Mouse (Mus musculus): ENCODE results near the gene Mgat4c. TPM values are rescaled to one million over a fixed set of nuclear protein-coding genes. Genes with fewer than 3 reads are reported as not detected.

The Mgat4c gene
- polyA plus RNA-seq, 1 experiment = not detected

- no peaks in the 10 kb centered on the region for H3K9me3 ChIP-seq (replicated peaks; ENCODE audit: control insufficient read depth, insufficient read depth, low read length, poor library complexity, severe bottlenecking)
- no peak overlapping the region for H3K4me3 ChIP-seq (ENCODE audit: low read depth, low read length)
- H3K36me3 ChIP-seq (ENCODE audit: control insufficient read depth, insufficient read depth, low read length, poor library complexity, severe bottlenecking) = no peaks in the 10 kb centered on the region
- no peaks in the 10 kb centered on the region for H3K27me3 ChIP-seq (ENCODE audit: control insufficient read depth, insufficient read depth, low read length, poor library complexity, severe bottlenecking)
- no peak overlapping the region for H3K9ac ChIP-seq (ENCODE audit: low read depth, poor library complexity, severe bottlenecking)
- TF ChIP-seq CTCF (IDR thresholded peaks at IDR 0.05; ENCODE audit: low read depth, low read length) (no peak), EP300 (IDR thresholded peaks at IDR 0.05; ENCODE audit: insufficient read depth, low read depth, low read length) (no peak), POLR2A (IDR thresholded peaks at IDR 0.05; ENCODE audit: insufficient read depth, low read length) (no peak)
- no peaks in the 10 kb centered on the region for H3K4me1 ChIP-seq (ENCODE audit: control insufficient read depth, insufficient read depth, low read length)
- no peak overlapping the region for H3K27ac ChIP-seq (ENCODE audit: insufficient read depth, low read length)
Observed at GRCm38 (mm10) chr10:102155853-102156252, 474.6 kb downstream of the Mgat4c start.

DNA sequence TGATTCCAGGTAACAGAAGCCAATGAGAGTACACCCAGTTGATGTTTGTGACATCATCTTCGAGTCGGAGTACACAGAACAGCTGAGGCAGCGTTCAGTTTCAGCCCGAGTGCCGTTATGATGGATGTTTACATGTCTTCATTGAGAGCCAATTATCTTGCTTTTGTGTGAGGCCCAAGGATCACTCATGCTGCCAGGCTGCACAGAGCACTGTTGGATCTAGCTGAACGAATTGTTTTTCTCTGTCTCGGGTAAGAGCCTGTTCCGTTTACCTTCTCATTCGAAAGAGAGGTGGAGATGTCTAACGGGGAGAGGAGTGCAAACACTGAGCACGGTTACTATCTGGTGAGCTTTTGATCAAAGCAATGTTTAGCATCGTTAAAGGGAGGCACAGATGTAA is 477.5 kb downstream of the Mgat4c start:
- Histone ChIP-seq H3K4me3 (ENCODE audit: low read depth, low read length) (no peak overlapping the region), H3K27me3 (ENCODE audit: control insufficient read depth, insufficient read depth, low read length, poor library complexity, severe bottlenecking) (no peaks in the 10 kb centered on the region), H3K27ac (ENCODE audit: insufficient read depth, low read length) (no peak overlapping the region)

GRCm38 (mm10) chr10:102184726-102185125 is 503.4 kb downstream of the Mgat4c start:
- Histone ChIP-seq H3K27ac (ENCODE audit: insufficient read depth, low read length) (no peak overlapping the region), H3K4me3 (ENCODE audit: low read depth, low read length) (no peak overlapping the region)
- no peak for TF ChIP-seq EP300 (IDR thresholded peaks at IDR 0.05; ENCODE audit: insufficient read depth, low read depth, low read length)
- no peak for TF ChIP-seq POLR2A (IDR thresholded peaks at IDR 0.05; ENCODE audit: insufficient read depth, low read length)
- TF ChIP-seq CTCF (IDR thresholded peaks at IDR 0.05; ENCODE audit: low read depth, low read length) = no peak

More for the DNA sequence above, 477.5 kb downstream of the Mgat4c start:
- Histone ChIP-seq H3K4me1 (ENCODE audit: control insufficient read depth, insufficient read depth, low read length) (no peaks in the 10 kb centered on the region), H3K36me3 (ENCODE audit: control insufficient read depth, insufficient read depth, low read length, poor library complexity, severe bottlenecking) (no peaks in the 10 kb centered on the region), H3K9ac (ENCODE audit: low read depth, poor library complexity, severe bottlenecking) (no peak overlapping the region), H3K9me3 (replicated peaks; ENCODE audit: control insufficient read depth, insufficient read depth, low read length, poor library complexity, severe bottlenecking) (no peaks in the 10 kb centered on the region)
- TF ChIP-seq POLR2A (IDR thresholded peaks at IDR 0.05; ENCODE audit: insufficient read depth, low read length) = no peak
- TF ChIP-seq EP300 (IDR thresholded peaks at IDR 0.05; ENCODE audit: insufficient read depth, low read depth, low read length) = no peak
- TF ChIP-seq CTCF (IDR thresholded peaks at IDR 0.05; ENCODE audit: low read depth, low read length) = no peak

DNA sequence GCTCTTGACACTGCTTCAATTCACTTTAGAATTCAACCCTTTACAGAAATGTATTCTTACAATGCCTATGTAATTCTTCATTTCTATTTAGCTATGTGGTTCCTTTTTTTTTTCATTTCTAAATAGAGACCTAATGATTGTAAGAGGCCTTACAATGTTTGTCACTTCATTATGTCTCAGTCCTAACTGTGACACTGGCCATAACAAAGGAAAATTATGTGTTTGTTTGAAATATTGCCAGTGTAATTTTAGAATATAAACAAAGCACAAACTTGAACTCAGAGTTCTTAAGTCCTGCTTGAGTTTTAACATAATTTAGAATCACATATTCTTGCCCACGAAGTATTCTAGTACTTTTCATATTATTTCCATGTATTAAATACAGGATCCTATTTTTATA is 510.4 kb downstream of the Mgat4c start:
- Histone ChIP-seq H3K27me3 (ENCODE audit: control insufficient read depth, insufficient read depth, low read length, poor library complexity, severe bottlenecking) (no peaks in the 10 kb centered on the region), H3K36me3 (ENCODE audit: control insufficient read depth, insufficient read depth, low read length, poor library complexity, severe bottlenecking) (no peaks in the 10 kb centered on the region), H3K9me3 (replicated peaks; ENCODE audit: control insufficient read depth, insufficient read depth, low read length, poor library complexity, severe bottlenecking) (no peaks in the 10 kb centered on the region), H3K9ac (ENCODE audit: low read depth, poor library complexity, severe bottlenecking) (no peak overlapping the region), H3K27ac (ENCODE audit: insufficient read depth, low read length) (no peak overlapping the region), H3K4me1 (ENCODE audit: control insufficient read depth, insufficient read depth, low read length) (no peaks in the 10 kb centered on the region), H3K4me3 (ENCODE audit: low read depth, low read length) (no peak overlapping the region)
- TF ChIP-seq CTCF (IDR thresholded peaks at IDR 0.05; ENCODE audit: low read depth, low read length) (no peak), EP300 (IDR thresholded peaks at IDR 0.05; ENCODE audit: insufficient read depth, low read depth, low read length) (no peak), POLR2A (IDR thresholded peaks at IDR 0.05; ENCODE audit: insufficient read depth, low read length) (no peak)

More at GRCm38 (mm10) chr10:102184726-102185125, 503.4 kb downstream of the Mgat4c start:
- H3K4me1 ChIP-seq (ENCODE audit: control insufficient read depth, insufficient read depth, low read length) = no peaks in the 10 kb centered on the region
- no peaks in the 10 kb centered on the region for H3K27me3 ChIP-seq (ENCODE audit: control insufficient read depth, insufficient read depth, low read length, poor library complexity, severe bottlenecking)
- no peak overlapping the region for H3K9ac ChIP-seq (ENCODE audit: low read depth, poor library complexity, severe bottlenecking)
- no peaks in the 10 kb centered on the region for H3K9me3 ChIP-seq (replicated peaks; ENCODE audit: control insufficient read depth, insufficient read depth, low read length, poor library complexity, severe bottlenecking)
- no peaks in the 10 kb centered on the region for H3K36me3 ChIP-seq (ENCODE audit: control insufficient read depth, insufficient read depth, low read length, poor library complexity, severe bottlenecking)

GRCm38 (mm10) chr10:102196850-102197249 is 515.6 kb downstream of the Mgat4c start:
- no peak overlapping the region for H3K4me3 ChIP-seq (ENCODE audit: low read depth, low read length)
- TF ChIP-seq CTCF (IDR thresholded peaks at IDR 0.05; ENCODE audit: low read depth, low read length) (no peak), POLR2A (IDR thresholded peaks at IDR 0.05; ENCODE audit: insufficient read depth, low read length) (no peak), EP300 (IDR thresholded peaks at IDR 0.05; ENCODE audit: insufficient read depth, low read depth, low read length) (no peak)

GRCm38 (mm10) chr10:102238558-102239211 is 557.4 kb downstream of the Mgat4c start:
- no peak overlapping the region for H3K4me3 ChIP-seq (ENCODE audit: low read depth, low read length)
- H3K36me3 ChIP-seq (ENCODE audit: control insufficient read depth, insufficient read depth, low read length, poor library complexity, severe bottlenecking) = no peaks in the 10 kb centered on the region
- H3K9ac ChIP-seq (ENCODE audit: low read depth, poor library complexity, severe bottlenecking) = no peak overlapping the region
- no peaks in the 10 kb centered on the region for H3K4me1 ChIP-seq (ENCODE audit: control insufficient read depth, insufficient read depth, low read length)
- H3K27ac ChIP-seq (ENCODE audit: insufficient read depth, low read length) = no peak overlapping the region
- no peaks in the 10 kb centered on the region for H3K9me3 ChIP-seq (replicated peaks; ENCODE audit: control insufficient read depth, insufficient read depth, low read length, poor library complexity, severe bottlenecking)
- TF ChIP-seq EP300 (IDR thresholded peaks at IDR 0.05; ENCODE audit: insufficient read depth, low read depth, low read length) (no peak), POLR2A (IDR thresholded peaks at IDR 0.05; ENCODE audit: insufficient read depth, low read length) (no peak), CTCF (IDR thresholded peaks at IDR 0.05; ENCODE audit: low read depth, low read length) (no peak)
- no peaks in the 10 kb centered on the region for H3K27me3 ChIP-seq (ENCODE audit: control insufficient read depth, insufficient read depth, low read length, poor library complexity, severe bottlenecking)

More at GRCm38 (mm10) chr10:102196850-102197249, 515.6 kb downstream of the Mgat4c start:
- Histone ChIP-seq H3K9ac (ENCODE audit: low read depth, poor library complexity, severe bottlenecking) (no peak overlapping the region), H3K36me3 (ENCODE audit: control insufficient read depth, insufficient read depth, low read length, poor library complexity, severe bottlenecking) (no peaks in the 10 kb centered on the region), H3K9me3 (replicated peaks; ENCODE audit: control insufficient read depth, insufficient read depth, low read length, poor library complexity, severe bottlenecking) (no peaks in the 10 kb centered on the region), H3K27ac (ENCODE audit: insufficient read depth, low read length) (no peak overlapping the region), H3K4me1 (ENCODE audit: control insufficient read depth, insufficient read depth, low read length) (no peaks in the 10 kb centered on the region), H3K27me3 (ENCODE audit: control insufficient read depth, insufficient read depth, low read length, poor library complexity, severe bottlenecking) (no peaks in the 10 kb centered on the region)
